Mouse (Mus musculus) brain, adult 10 weeks (tissue): ENCODE data around the gene Gm4214. TPM values are rescaled to one million over a fixed set of nuclear protein-coding genes. Genes with fewer than 3 reads are reported as not detected.

Experiments used
- polyA plus RNA-seq: library from polyadenylated mRNA; stranded (reverse); fragments of 350-450 nt; fragmentation: Illumina TruSeq; extraction: RNeasy Lipid Tissue Mini Kit (QIAGEN cat#74804); gene quantifications from one replicate; pipeline ENCODE4 v1.2.3, GENCODE M21; 2015; ENCODE audit warnings: low read depth, low replicate concordance

Gene Gm4214
- not detected for polyA plus RNA-seq

DNA sequence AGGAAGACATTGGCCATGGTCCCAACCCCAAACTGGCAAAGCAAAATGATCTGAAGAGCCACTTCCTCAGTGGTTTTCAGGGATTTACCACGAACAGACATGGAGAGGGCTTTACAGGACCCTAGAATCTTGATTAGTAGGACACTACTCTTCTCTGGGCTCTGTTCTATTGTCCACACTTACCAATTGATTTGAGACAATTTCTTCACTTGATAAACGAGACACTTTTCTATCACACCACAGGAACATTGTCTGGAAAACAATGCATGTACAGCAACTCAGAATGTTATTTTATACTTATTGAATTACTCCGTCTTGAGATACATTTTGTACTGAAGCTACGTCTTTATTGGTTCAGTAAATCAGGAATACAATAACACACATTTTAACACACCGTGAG is at the start of gene Gm4214:
TSS of gene Gm4214 (minus strand) at position 101 of the 400 bp plus-strand sequence.

DNA sequence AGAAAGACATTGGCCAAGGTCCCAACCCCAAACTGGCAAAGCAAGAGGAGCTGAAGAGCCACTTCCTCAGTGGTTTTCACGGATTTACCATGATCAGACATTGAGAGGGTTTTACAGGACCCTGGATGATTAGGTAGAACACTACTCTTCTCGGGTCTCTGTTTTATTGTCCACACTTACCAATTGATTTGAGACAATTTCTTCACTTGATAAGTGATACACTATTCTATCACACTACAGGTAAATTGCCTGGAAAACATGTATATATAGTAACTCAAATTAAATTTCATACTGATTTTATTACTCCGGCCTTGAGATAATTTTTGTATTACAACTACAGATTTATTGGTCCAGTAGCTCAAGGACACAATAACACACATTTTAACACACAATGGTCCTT is 35.4 kb upstream of the Gm4214 start, which contains the start of gene Gm4216:
TSS of gene Gm4216 (minus strand) at position 101 of the 400 bp plus-strand sequence.

Other genes with a start within 250 kb of the Gm4214 start
- not detected for gene Vmn1r157, start 223.0 kb downstream of the Gm4214 start, polyA plus RNA-seq
- gene Vmn1r158, start 193.9 kb downstream of the Gm4214 start, polyA plus RNA-seq = not detected
- gene Vmn1r159, start 141.1 kb downstream of the Gm4214 start, polyA plus RNA-seq = not detected
- not detected for gene Vmn1r160, start 113.4 kb downstream of the Gm4214 start, polyA plus RNA-seq
- gene Gm4216, start 35.2 kb upstream of the Gm4214 start, polyA plus RNA-seq = not detected
- not detected for gene Vmn1r163, start 70.9 kb upstream of the Gm4214 start, polyA plus RNA-seq
- not detected for gene Gm8720, start 82.8 kb upstream of the Gm4214 start, polyA plus RNA-seq
- gene Gm10662, start 159.8 kb upstream of the Gm4214 start, polyA plus RNA-seq = not detected
- not detected for gene Vmn1r165, start 232.7 kb upstream of the Gm4214 start, polyA plus RNA-seq